Mouse (Mus musculus): ENCODE measurements around the gene Ptdss2. TPM values are rescaled to one million over a fixed set of nuclear protein-coding genes. Genes with fewer than 3 reads are reported as not detected.

The Ptdss2 gene
- 10 to 100 TPM; 48.5 to 64.9 TPM for total RNA-seq (2021)

DNA sequence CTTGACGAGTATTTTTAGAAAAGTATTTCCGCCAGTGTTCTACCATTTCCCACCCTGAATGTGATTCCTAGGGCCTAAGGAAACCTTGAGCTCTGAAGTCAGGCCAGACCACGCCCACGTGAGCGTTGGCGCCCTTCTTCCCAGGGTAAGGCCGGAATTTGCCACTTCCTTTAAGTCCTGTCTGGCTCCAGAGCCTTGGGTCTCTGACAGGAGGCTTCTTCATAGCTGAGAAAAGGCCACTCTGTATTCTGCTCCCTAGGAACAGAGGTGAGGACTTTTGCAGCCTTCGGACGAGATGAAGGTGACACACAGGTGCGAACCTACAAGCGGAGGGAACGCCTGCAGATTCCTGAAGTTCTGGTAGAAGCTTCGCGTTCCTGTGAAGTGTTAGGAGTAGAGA is at the start of gene Ptdss2:
Gene Ptdss2, plus strand, starts transcription at position 138 of the 400 bp plus-strand sequence.
- DNase-seq = no peak

- no peak for DNase-seq
Observed at GRCm38 (mm10) chr7:141073782-141074181, 48.4 kb upstream of the Ptdss2 start.

DNA sequence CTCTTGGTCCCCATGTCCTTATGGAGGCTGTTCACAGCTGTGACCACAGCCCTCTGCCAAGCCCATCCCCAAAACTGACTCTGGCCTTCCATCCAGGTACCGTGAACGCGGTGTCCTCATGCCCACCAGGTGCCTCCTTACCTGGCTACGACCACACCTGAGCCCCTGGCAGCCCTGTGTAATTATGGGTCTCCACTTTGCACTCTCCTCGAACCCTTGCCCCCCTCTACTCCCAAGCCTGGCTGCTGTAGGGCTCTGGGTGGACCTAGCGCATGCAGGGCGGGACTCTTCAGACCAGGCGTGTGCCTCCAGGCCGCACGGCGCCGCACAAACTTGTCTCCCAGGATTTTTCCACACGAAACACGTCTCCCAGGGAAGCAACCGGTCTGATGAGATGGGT is 44.3 kb upstream of the Ptdss2 start, which contains the start of gene Pkp3:
Gene Pkp3, plus strand, starts transcription at position 378 of the 400 bp plus-strand sequence.
- no peak for DNase-seq

- no peak for DNase-seq
Observed at GRCm38 (mm10) chr7:141078876-141079275, 43.3 kb upstream of the Ptdss2 start.

DNA sequence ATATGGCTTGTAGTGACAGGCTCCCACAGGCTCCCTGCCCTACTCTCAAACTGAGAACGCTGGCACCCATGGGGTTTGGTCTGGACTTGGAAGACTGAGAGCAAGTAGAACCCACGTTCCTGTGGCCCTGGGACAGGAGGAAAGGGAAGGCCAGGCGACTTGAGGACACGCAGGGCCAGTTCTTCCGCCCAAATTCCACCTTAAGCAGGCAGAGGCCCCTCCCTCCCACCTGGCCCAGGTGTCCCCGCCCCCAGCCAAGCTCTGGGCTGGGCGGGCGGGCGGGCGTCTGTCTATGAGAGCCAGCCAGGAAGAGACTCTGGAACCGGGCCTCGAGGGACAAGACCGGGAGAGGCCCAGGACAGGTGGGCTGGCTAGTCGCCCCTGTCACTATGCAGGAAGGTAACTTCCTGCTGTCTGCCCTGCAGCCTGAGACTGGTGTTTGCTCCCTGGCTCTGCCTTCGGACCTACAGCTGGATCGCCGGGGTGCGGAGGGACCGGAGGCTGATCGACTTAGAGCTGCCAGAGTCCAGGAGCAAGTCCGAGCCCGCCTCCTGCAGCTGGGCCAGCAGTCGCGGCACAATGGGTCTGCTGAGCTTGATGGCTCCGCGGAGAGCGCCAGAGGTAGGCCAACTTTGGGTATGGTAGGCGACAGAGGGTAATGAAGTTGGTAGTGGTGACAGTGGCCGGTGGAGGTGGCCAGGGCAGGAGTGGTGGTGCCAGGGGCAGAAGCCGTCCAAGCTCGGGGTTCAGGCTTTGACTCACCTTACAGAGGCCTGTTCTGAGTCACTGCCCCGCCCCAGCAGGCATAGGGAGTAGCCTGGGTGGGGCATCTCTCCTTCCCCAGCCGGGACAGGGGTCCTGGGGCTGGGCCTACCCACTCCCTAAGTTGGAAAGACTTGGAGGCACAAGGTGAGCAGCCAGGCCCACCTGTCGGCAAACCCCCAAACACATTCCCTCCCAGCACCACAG is 42.4 kb upstream of the Ptdss2 start:
- DNase-seq = no peak

- no peak for DNase-seq
Observed at GRCm38 (mm10) chr7:141087894-141088293, 34.3 kb upstream of the Ptdss2 start.

DNA sequence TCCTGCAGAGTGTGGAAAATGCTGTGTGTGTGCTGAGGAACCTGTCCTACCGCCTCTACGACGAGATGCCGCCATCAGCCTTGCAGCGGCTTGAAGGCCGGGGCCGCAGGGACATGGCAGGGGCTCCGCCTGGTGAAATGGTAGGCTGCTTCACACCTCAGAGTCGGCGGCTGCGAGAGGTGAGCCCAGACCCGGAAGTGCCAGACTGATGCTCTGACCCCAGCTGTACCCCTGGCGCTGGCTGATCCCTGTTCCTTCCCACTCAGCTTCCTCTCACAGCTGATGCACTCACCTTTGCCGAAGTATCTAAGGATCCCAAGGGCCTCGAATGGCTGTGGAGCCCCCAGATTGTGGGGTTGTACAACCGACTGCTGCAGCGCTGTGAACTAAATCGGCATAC is 33.7 kb upstream of the Ptdss2 start:
- DNase-seq = no peak

DNA sequence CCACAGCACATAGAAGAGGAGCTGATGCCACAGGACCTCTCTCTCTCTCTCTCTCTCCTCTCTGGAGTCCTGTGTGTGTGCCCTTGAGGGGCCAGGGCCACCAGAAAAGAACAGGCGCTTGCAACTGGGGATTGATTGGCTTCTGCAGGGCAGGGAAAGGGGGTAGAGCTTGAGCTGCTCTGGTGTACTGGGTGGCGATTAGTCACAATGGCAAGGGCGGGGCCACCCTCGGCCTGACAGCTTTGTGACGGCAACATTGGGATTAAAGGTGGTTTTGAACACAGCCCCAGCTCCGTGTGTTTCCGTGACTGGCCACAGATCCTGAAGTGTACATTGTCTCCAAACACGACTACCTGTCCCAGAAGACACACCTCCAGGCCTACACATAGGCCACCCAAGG is 32.0 kb upstream of the Ptdss2 start:
- no peak for DNase-seq

DNA sequence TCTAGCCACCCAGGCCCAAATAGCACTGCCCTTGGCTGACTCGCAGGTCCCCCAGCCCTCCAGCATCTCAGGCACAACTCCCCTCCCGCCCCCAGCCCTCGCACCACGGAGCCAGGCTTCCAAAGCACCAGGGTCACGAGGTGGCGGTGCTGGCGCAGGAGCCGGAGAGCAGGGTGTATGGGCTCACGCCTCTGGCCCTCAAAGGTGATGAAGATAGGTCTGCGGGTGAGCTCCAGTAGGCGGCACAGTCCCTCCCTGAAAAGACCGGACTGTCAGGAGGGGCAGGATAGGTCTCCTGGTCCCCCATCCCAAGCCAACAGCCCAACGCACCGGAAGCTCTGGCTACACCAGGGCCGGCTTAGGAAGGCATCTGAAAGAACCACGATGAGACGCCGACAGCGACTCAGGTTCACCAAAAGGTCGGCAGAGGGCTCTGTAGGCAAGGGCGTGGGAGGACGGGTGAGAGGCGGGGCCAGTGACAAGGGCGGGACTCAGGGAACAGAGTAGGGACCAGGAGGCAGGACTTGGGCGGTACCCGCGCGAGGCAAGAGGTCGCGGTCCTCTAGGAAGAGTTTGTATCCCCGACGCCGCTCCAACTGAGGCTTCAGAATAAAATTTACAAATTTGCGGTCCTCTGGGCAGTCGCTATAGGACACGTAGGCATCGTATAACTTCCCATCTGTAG is 30.0 kb upstream of the Ptdss2 start:
- DNase-seq = peak; percentile 53 to 57

DNA sequence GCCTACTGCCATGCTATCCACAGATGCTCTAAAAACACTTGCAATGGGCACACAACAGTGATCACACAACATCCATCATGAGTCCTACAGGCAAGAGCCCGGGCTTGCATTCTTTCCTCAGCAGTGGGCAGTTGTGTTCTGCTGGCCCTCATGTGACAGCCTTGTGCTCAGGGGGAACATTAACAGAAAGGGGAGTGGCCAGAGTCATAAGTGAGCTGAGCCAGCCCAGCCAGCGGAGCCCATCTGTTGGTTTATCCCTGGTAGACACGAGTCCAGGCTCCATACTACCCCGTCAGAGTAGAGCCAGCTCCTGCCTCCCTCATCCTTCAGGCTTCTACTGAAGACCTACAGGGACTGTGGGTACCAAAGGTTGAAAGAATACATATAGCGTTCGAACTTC is 28.2 kb upstream of the Ptdss2 start:
- DNase-seq = no peak

GRCm38 (mm10) chr7:141094487-141095205 is 27.5 kb upstream of the Ptdss2 start:
- DNase-seq = no peak

DNA sequence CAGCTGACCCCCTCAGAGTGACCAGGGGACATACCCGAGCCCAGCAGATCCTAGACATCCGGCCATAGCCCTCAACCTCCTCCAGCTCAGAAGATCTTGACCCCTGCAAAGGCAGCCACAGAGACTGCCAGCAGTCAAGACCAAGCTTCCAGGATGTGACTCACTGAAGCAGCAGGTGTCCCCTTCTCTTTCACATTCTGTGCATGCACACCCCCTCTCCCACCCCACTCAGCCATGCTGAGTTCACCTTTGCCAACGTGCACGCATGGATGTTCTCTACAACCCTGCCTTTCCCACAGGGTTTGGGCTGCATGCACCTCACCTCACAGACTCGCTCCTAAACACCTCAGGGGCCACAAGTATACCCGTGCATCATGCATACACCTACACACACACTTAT is 26.2 kb upstream of the Ptdss2 start:
- DNase-seq = no peak

GRCm38 (mm10) chr7:141096649-141097056 is 25.5 kb upstream of the Ptdss2 start:
- no peak for DNase-seq

DNA sequence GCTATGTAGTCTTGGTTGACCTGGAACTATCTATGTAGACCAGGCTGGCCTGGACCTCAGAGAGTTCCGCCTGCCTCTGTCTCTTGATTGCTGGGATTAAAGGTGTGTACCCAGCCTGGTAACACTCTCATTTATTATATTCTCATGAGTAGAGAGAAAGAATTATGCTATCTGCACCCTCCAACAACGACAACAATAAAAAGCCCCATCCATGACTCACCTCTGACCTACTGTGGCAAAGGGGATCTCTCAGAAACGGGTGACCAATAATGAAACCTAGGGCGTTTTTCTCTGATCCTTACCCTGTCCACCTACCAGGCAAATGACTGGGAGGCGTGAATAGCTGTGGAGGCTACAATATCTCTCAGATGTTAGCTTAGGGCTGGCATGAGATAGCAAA is 25.0 kb upstream of the Ptdss2 start:
- DNase-seq = no peak

- DNase-seq = no peak
Observed at GRCm38 (mm10) chr7:141099911-141100691, 22.1 kb upstream of the Ptdss2 start, which contains the start of gene Sigirr. TSS of gene Sigirr (minus strand) at chr7:141100572.

DNA sequence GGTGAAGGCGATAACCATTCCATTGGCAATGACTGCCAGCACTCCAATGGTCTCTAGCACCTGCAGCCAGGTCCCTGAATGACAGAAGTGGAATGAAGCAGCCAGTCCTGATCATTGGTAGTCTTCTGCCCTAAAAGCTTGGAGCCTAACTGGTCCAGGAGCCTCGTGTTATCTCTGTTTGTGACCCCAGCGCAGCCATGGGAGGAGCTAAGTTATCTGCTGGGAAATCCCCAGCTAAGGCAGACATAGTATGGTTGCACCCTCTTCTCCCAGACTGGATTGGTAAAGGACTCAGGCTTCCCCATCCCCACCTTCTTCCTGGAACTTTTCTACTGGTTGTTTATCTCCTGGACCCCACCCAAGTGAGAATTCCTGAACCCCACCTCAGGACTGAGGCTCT is 19.0 kb upstream of the Ptdss2 start:
- DNase-seq = no peak

GRCm38 (mm10) chr7:141115874-141116273 is 6.3 kb upstream of the Ptdss2 start:
- no peak for DNase-seq

DNA sequence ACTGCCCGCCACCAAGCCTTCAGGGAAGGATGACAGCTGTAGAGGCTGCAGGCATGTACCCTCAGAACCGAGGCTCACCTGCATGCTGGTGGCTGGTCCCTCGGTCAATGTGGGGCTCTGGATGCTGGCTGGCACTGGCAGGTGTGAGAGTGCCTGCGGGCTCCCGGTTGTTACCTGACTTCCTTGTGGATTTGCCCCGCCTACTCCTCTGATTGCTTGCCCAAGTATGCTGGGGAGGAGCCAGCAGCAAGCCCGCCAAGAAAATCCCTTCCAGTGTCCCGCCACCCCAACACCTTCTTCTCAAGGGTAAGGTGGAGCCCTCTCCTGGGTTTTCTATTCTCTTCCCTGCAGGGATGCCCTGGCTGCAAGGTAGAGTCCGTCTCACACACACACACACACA is 4.5 kb upstream of the Ptdss2 start, which contains the start of gene Ano9:
Gene Ano9, minus strand, starts transcription at position 171 of the 400 bp plus-strand sequence.
- DNase-seq = no peak

DNA sequence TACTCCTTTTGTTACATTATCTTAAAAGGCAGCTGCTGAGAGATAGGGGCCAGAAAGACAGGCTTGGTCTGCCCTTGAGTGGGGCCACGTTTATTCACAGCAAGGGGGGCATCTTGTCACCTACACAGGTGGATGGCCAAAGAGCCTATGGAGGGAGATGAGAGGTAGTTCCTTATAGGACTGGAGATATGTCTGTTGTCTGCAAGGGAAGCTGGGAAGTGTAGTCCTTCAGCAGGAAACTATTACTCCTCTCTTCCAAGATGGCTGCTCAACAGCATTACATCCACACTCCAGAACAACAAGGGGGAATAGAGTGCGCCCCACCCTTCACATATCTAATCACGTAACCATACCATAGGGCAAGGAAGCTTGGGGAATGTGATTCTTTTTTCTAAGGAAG is 2.7 kb upstream of the Ptdss2 start:
- DNase-seq = no peak

DNA sequence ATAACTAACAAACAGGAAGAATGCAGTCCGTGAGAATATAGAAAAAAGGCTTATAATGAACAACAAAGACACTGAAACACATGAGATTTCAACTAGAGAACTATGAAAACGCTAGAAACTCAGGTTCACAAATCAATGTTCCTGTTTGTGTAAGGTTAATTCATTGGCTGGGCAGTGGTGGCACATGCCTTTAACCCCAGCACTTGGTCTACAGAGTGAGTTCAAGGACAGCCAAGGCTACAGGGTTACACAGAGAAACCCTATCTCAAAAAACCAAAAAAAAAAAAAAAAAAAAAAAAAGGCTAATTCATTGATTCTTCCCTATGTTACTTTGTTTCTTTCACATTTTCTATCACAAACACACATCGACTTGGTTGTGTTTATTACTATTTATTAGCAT is 1.6 kb upstream of the Ptdss2 start:
- no peak for DNase-seq

DNA sequence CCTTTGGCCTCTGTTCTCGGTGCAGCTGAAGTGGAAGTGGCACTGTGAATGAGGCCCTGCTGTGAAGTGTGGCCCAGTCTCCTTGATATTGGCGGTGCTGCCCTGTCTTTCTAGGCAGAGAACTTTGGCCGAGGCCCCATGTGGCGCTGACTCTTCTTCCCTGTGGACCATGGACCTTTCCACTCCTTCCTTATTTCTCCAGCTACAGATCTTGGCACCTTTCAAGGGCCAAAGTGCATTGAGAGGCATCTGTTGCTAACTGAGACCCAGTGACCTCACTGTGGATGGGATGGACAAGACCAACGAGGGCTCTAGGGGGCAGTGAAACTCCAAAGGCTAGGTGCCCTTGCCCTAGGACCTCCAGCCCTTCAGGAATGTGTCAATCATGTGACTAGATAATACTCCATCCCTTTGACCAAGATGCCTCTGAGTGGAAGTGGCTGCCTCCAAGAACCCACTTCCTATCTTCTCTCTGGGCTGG is 1.1 kb upstream of the Ptdss2 start:
- DNase-seq = no peak

Measured in layer of hippocampus, postnatal 36 days (tissue).